Mouse (Mus musculus): ENCODE measurements around the gene Pcp4l1. TPM values are rescaled to one million over a fixed set of nuclear protein-coding genes. Genes with fewer than 3 reads are reported as not detected.

Gene Pcp4l1
- total RNA-seq, 2 experiments from 2014 or later: 76.7 to 113 TPM

DNA sequence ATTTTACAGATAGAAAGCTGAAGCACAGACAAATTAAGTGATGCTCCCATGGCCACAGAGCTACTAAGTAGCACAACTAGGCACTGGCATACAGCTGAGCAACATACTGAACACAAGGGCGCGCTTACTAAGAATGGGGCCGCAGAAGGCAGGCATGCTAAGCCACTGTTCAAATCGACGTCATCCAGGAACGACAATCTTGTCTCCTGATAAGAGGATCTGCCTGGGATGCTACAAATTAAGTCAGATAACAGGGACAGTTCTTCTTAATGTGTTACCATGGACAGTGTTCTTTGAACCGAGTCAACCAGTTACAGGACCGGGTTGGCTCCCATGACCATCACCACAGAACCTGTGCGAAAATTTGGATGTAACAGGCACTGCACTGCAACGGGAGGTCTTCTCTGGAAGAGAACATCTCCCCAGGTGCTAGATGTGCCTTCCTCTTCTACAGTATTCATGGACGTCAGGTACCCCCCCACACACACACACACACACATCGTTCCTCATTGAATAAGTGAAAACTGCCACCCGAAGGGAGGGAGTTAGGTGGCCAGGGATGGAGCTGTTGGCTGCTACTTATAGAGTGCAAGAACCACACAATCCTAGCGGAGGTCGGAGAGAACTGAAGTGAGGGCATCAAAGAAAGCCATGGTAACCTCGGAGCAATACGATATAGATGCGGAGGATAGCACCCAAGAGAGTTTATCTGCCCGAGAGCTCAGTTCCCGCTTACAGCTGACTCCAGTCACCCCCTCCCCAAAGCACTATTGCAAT is 834 bp downstream of the Pcp4l1 start:
- peak overlapping the region; percentile 72 for H3K27ac ChIP-seq
- no peak for TF ChIP-seq CTCF (IDR thresholded peaks at IDR 0.05)
- intact Hi-C loops (cut with DNase I): loop anchor here (5.0 kb wide), 1 partner anchor 43 kb away; the partner anchor contains the start of genes Mpz and Sdhc

DNA sequence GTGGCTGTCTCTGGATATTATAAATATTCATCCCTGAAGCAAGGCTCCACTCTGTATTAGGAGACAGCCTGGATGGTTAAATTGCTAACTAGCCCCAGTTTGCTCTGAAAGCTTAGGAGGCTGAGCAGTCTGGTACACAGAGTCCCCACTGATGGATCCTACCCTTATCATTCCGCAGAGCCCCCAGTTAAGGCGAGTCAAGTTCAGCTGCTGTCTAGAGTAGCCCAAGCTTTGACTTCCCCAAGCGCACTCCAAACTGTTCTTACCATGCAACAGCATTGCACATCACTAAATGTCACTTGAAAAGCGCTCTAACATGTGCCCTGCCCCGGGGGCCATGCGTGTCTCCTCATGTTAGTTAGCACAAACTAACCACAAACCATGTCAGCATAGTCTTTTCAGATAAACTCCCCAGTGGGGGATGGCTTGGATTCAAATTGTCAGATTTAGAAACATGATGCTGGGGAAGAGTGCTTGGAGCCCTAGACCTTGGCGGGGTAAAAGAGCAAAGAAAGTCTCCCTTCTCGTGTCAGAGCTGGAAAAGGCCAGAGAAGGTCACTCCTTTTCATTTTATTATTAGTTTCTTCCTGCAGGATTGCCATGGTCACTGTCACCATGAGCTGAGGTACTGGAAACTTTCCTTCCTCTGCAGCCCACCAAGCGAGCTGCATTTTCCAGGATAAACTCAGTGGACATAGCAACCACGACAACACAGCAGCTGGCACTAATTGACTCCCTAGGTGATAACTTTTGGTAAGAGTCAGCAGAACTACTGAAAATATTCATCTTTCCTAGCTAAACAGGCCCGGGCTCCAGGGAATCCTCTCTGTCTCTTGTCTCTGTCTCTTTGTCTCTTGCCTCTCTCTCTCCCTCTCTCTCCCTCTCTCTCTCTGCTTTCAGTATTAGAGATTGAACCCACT is 1.9 kb downstream of the Pcp4l1 start:
- DNase-seq (ENCODE audit: extremely low spot score in 1 of 2, low spot score in 2 of 2): no peak
- peak overlapping the region; percentile 50 for H3K27ac ChIP-seq
- intact Hi-C loops (cut with DNase I): no loop called here
- H3K4me3 ChIP-seq: peak overlapping the region; percentile 25
- TF ChIP-seq CTCF (IDR thresholded peaks at IDR 0.05): no peak

More for the DNA sequence above, 834 bp downstream of the Pcp4l1 start:
- H3K4me3 ChIP-seq: peak overlapping the region; percentile 77
- DNase-seq (ENCODE audit: extremely low spot score in 1 of 2, low spot score in 2 of 2): no peak

- no peak for TF ChIP-seq CTCF (IDR thresholded peaks at IDR 0.05)
- Histone ChIP-seq H3K4me3 (peak overlapping the region; percentile 25), H3K27ac (peak overlapping the region; percentile 50; the same call in 1 of the 2 replicates)
- no peak for DNase-seq (ENCODE audit: extremely low spot score in 1 of 2, low spot score in 2 of 2)
- intact Hi-C loops (cut with DNase I): no loop called here
These were observed 2.8 kb downstream of the Pcp4l1 start for GRCm38 (mm10) chr1:171193093-171193840.

DNA sequence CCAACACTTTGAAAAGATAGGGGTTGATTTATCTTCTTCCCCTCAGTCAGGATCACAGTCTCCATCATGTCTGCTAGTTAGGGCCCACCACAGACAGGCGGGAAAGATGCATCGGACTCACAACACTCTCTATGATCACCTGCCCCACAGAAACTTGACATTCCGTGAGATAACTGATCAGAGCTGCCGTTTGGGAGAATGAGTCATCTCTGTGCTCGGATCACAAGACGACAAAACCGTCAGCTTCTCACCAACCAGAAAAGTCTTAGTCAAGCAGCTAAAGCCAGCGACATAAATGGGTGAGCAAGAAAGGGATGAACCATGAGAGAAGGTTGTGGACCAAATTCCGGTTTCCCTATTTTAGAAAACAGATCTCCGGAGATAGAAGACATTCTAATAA is 3.8 kb downstream of the Pcp4l1 start:
- no peak for TF ChIP-seq CTCF (IDR thresholded peaks at IDR 0.05)
- peak overlapping the region; percentile 50; the same call in 1 of the 2 replicates for H3K27ac ChIP-seq
- no peak overlapping the region for H3K4me3 ChIP-seq
- intact Hi-C loops (cut with DNase I): no loop called here
- no peak for DNase-seq (ENCODE audit: extremely low spot score in 1 of 2, low spot score in 2 of 2)

DNA sequence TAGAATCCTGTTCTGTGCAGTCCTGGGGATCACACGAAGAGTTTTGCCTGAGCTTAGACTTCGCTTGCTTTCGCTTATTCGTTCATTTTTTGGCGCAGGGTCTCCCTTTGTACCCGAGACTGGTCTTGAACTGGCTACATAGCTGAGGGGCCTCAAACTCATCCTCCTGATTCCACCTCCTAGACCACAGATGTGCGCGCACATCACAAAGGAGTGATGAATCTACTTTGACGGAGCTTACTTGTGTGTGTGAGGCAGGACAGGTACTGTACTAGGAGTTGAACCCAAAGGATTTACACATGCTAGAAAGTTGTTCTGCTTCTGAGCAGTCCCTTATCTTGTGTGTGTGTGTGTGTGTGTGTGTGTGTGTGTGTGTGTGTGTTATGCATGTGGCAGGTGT is 5.2 kb downstream of the Pcp4l1 start:
- no peak overlapping the region for H3K27ac ChIP-seq
- H3K4me3 ChIP-seq: no peak overlapping the region
- intact Hi-C loops (cut with DNase I): no loop called here
- no peak for DNase-seq (ENCODE audit: extremely low spot score in 1 of 2, low spot score in 2 of 2)
- no peak for TF ChIP-seq CTCF (IDR thresholded peaks at IDR 0.05)

DNA sequence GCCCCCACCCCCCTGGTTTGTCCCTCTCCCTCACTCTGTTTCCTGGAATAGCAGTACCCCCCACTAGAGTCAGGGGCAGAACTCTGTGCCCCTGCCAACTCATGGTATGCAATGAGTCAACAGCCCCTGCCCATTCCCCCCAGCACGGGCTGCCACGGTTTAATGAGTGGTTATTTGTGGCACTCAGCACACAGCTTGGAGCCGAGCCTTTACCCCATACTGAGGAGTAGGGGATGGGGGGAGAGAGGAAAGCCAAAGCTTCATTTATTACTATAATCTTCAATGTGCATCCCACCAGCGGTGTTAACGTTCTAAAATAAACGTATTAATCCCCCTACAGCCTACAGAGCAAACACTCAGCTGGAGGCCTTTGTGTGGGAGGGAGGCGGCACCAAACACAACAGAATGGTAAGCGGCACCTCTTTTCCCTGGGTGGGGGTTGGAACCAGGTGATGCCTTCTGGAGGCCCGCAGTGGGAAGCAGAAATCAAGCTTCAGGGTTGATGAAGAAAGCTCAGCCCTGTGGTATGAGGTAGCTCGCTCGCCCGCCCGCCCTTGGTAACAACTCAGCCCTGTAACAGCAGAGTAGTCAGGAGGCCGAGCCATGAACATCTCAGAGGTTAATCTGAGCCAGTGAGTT is 6.5 kb downstream of the Pcp4l1 start:
- H3K27ac ChIP-seq: 0 out of 2 replicates have a peak overlapping the region, but pooled peaks have one; percentile 20
- no peak for TF ChIP-seq CTCF (IDR thresholded peaks at IDR 0.05)
- peak in 1 of 2 experiments; percentile 18 for DNase-seq (ENCODE audit: extremely low spot score in 1 of 2, low spot score in 2 of 2)
- no peak overlapping the region for H3K4me3 ChIP-seq
- intact Hi-C loops (cut with DNase I): no loop called here

- TF ChIP-seq CTCF (IDR thresholded peaks at IDR 0.05): no peak
- H3K4me3 ChIP-seq: no peak overlapping the region
- no peak for DNase-seq (ENCODE audit: extremely low spot score in 1 of 2, low spot score in 2 of 2)
- H3K27ac ChIP-seq: no peak overlapping the region
- intact Hi-C loops (cut with DNase I): no loop called here
These were observed 7.0 kb downstream of the Pcp4l1 start for GRCm38 (mm10) chr1:171189046-171189445.

- Histone ChIP-seq H3K27ac (peak overlapping the region; percentile 24; the same call in 1 of the 2 replicates), H3K4me3 (no peak overlapping the region)
- intact Hi-C loops (cut with DNase I): no loop called here
- TF ChIP-seq CTCF (IDR thresholded peaks at IDR 0.05): no peak
- DNase-seq (ENCODE audit: extremely low spot score in 1 of 2, low spot score in 2 of 2): no peak
These were observed 8.0 kb downstream of the Pcp4l1 start for GRCm38 (mm10) chr1:171187851-171188700.

GRCm38 (mm10) chr1:171185655-171186054 is 10.4 kb downstream of the Pcp4l1 start:
- Histone ChIP-seq H3K4me3 (no peak overlapping the region), H3K27ac (no peak overlapping the region)
- intact Hi-C loops (cut with DNase I): no loop called here
- DNase-seq (ENCODE audit: extremely low spot score in 1 of 2, low spot score in 2 of 2): no peak
- TF ChIP-seq CTCF (IDR thresholded peaks at IDR 0.05): no peak

DNA sequence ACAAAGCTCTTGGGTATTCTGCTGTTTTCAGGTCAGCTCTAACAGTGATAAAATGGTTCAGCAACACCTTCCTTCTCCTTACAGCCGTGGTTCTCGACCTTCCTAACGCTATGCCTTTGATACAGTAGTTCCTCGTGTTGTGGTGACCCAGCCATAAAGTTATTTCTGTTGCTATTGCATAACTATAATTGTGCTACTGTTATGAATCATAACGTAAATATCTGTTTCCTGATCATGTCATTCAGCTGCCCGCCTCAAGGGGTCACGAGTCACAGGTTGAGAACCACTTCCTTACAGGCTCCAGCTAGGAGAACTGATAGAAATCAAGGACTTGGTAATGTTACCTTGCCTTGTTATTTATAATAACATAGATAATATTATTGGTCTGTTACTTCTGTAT is 11.8 kb downstream of the Pcp4l1 start:
- peak overlapping the region; percentile 29; the same call in 1 of the 2 replicates for H3K27ac ChIP-seq
- intact Hi-C loops (cut with DNase I): no loop called here
- H3K4me3 ChIP-seq: no peak overlapping the region
- peak; percentile 25 for TF ChIP-seq CTCF (IDR thresholded peaks at IDR 0.05)
- DNase-seq (ENCODE audit: extremely low spot score in 1 of 2, low spot score in 2 of 2): no peak

Measured in left cerebral cortex, adult 2 months (tissue).